Mouse (Mus musculus) intestine, embryonic 16.5 days (tissue): ENCODE results near the gene Kcnk18. TPM values are rescaled to one million over a fixed set of nuclear protein-coding genes. Genes with fewer than 3 reads are reported as not detected.

Experiments
- ATAC-seq: fragments of 200-750 bp; cut with Nextera tagmentation; 2 replicates; pipeline ENCODE4 v1.8.0; 2017; ENCODE audit warnings: moderate TSS enrichment, moderate library complexity
- H3K27ac ChIP-seq: fragments of 300-500 bp; sonication (generic); 2 replicates; pipeline ENCODE4 v1.5.1; 2014; ENCODE audit warnings: mild to moderate bottlenecking, low read length
- H3K27me3 ChIP-seq: fragments of 300-500 bp; sonication (generic); replicated peaks from 2 replicates; pipeline ENCODE4 v1.6.1; 2014; ENCODE audit warnings: low read length, control low read depth, mixed read lengths; ENCODE audit not compliant: control insufficient read depth, insufficient read depth
- H3K36me3 ChIP-seq: fragments of 300-500 bp; sonication (generic); 2 replicates; pipeline ENCODE4 v1.6.1; 2014; ENCODE audit warnings: low read length, control low read depth; ENCODE audit not compliant: control insufficient read depth, insufficient read depth
- H3K4me1 ChIP-seq: fragments of 300-500 bp; sonication (generic); 2 replicates; pipeline ENCODE4 v1.6.1; 2014; ENCODE audit warnings: low read length, control low read depth, mixed read lengths; ENCODE audit not compliant: control insufficient read depth, insufficient read depth
- H3K4me2 ChIP-seq: fragments of 300-500 bp; sonication (generic); 2 replicates; pipeline ENCODE4 v1.6.1; 2014; ENCODE audit warnings: low read depth, low read length, control low read depth
- H3K4me3 ChIP-seq: fragments of 300-500 bp; sonication (generic); 2 replicates; pipeline ENCODE4 v1.5.1; 2014; ENCODE audit warnings: mild to moderate bottlenecking, low read length
- H3K9ac ChIP-seq: fragments of 300-500 bp; sonication (generic); 2 replicates; pipeline ENCODE4 v1.6.1; 2014; ENCODE audit warnings: low read depth, low read length
- H3K9me3 ChIP-seq: fragments of 300-500 bp; sonication (generic); 2 replicates; pipeline ENCODE4 v1.6.1; 2016; ENCODE audit warnings: low read length, control low read depth; ENCODE audit not compliant: control insufficient read depth
- WGBS: fragments of 180-500 bp; shearing (Covaris S2); extraction: QIAGEN DNeasy Blood & Tissue Kit; methylation state at CpG from one replicate; pipeline ENCODE4 v1.1.7; 2014; 5-methylcytosine and 5-hydroxymethylcytosine counted together
- polyA plus RNA-seq: library from polyadenylated mRNA; unstranded; fragments of >200 nt; fragmentation: Nextera tagmentation; extraction: Ambion mirVana; gene quantifications from 2 replicates; pipeline ENCODE4 v1.2.1, GENCODE M21; 2015

The Kcnk18 gene
- polyA plus RNA-seq, 1 experiment from 2014 or later: not detected

DNA sequence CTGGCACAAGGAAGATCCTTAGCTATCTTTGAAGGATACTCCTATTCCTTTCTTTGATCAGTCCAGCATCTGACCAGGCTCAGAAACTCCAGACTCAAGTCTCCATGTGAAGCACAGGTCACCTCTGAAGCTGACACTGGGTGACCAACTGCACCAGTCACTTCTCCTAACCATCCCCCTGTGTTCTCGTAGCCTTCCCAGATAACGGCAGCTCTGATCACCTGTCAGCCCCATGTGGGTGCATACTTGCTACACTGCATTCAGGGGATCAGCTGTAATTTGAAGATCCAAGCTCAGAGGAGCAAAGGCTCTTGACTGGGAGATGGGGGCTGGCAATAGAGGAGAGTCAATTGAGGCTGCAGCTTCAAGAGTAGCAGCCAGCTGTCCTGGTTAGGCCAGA, 10.0 kb upstream of the Kcnk18 start:
- Histone ChIP-seq H3K4me3 (no peak overlapping the region), H3K4me1 (no peaks in the 10 kb centered on the region), H3K27ac (no peak overlapping the region), H3K9ac (no peak overlapping the region), H3K4me2 (no peak overlapping the region), H3K36me3 (no peaks in the 10 kb centered on the region), H3K27me3 (no peaks in the 10 kb centered on the region; the same call in 1 of the 2 replicates), H3K9me3 (no peaks in the 10 kb centered on the region)
- WGBS: 55% methylated on average over 2 of the region's 2 CpGs
- ATAC-seq: no peak

- Histone ChIP-seq H3K4me1 (no peaks in the 10 kb centered on the region), H3K4me3 (no peak overlapping the region), H3K9me3 (no peaks in the 10 kb centered on the region), H3K27me3 (peaks cover 2% of the 10 kb centered on the region; the same call in 1 of the 2 replicates), H3K27ac (no peak overlapping the region), H3K4me2 (no peak overlapping the region), H3K36me3 (no peaks in the 10 kb centered on the region), H3K9ac (no peak overlapping the region)
- 79% methylated on average over 3 of the region's 3 CpGs for WGBS
- no peak for ATAC-seq
Measured at GRCm38 (mm10) chr19:59216891-59217290, 2.1 kb upstream of the Kcnk18 start.

DNA sequence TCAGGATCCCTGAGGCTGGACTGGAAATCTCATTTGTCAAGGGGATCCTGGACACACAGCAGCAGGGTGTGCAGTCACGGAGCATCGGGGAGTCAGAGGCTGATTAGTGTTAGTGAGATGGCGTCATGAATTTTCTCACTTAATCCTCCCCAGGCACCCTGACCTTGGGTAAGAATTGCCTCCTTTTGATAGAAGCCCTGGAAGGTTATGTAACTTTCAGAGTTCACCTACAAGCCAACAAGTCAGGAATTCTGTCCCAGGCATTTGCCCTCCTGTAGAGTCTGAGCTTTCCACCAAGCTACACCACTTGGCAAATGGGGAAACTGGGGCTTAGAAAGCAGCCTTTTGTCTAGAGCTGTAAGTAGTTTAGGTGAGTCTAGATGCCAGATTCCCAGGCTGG, 2.1 kb downstream of the Kcnk18 start:
- no peak for ATAC-seq
- 57% methylated on average over 3 of the region's 3 CpGs for WGBS
- H3K36me3 ChIP-seq: no peaks in the 10 kb centered on the region

DNA sequence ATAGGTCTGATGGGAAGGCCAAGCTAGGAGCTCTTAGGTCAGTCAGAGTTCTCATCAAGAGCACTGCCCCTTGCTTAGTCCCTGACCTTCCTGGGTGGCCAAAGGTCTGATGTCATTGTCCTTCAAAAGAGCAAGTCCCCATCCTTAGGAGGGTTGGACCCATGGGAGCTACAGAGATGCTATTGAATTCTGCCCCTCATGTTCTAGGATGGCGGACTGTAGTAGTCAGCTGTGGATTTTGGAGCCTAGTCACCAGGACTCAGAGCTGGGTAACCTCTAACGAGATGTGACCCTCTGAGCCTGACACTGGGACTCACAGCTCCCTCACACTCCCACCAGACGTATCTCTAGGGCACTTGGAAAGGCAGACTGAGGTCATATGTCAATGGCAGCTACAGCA, 9.4 kb downstream of the Kcnk18 start:
- H3K4me3 ChIP-seq: no peak overlapping the region
- no peaks in the 10 kb centered on the region for H3K4me1 ChIP-seq
- no peak overlapping the region for H3K4me2 ChIP-seq
- H3K9ac ChIP-seq: no peak overlapping the region
- no peaks in the 10 kb centered on the region for H3K36me3 ChIP-seq
- no peak for ATAC-seq
- 62% methylated on average over 3 of the region's 3 CpGs for WGBS
- no peak overlapping the region for H3K27ac ChIP-seq
- H3K9me3 ChIP-seq: no peaks in the 10 kb centered on the region
- no peaks in the 10 kb centered on the region for H3K27me3 ChIP-seq

More for the DNA sequence above, 2.1 kb downstream of the Kcnk18 start:
- Histone ChIP-seq H3K4me2 (no peak overlapping the region), H3K9ac (no peak overlapping the region), H3K27me3 (no peaks in the 10 kb centered on the region), H3K27ac (no peak overlapping the region), H3K9me3 (no peaks in the 10 kb centered on the region), H3K4me3 (no peak overlapping the region), H3K4me1 (no peaks in the 10 kb centered on the region)

GRCm38 (mm10) chr19:59232786-59233185, 13.8 kb downstream of the Kcnk18 start:
- no peaks in the 10 kb centered on the region for H3K27me3 ChIP-seq
- no peak overlapping the region for H3K4me3 ChIP-seq
- ATAC-seq: no peak
- H3K27ac ChIP-seq: no peak overlapping the region
- H3K9me3 ChIP-seq: no peaks in the 10 kb centered on the region
- no peak overlapping the region for H3K4me2 ChIP-seq
- 71% methylated on average over 5 of the region's 5 CpGs for WGBS
- no peak overlapping the region for H3K9ac ChIP-seq
- H3K4me1 ChIP-seq: no peaks in the 10 kb centered on the region
- no peaks in the 10 kb centered on the region for H3K36me3 ChIP-seq

GRCm38 (mm10) chr19:59235001-59235400, 16.0 kb downstream of the Kcnk18 start:
- Histone ChIP-seq H3K4me1 (no peaks in the 10 kb centered on the region), H3K36me3 (no peaks in the 10 kb centered on the region), H3K4me2 (no peak overlapping the region), H3K4me3 (no peak overlapping the region), H3K27ac (no peak overlapping the region), H3K9me3 (no peaks in the 10 kb centered on the region), H3K27me3 (no peaks in the 10 kb centered on the region), H3K9ac (no peak overlapping the region)
- ATAC-seq: no peak
- WGBS: 85% methylated on average over 18 of the region's 18 CpGs

DNA sequence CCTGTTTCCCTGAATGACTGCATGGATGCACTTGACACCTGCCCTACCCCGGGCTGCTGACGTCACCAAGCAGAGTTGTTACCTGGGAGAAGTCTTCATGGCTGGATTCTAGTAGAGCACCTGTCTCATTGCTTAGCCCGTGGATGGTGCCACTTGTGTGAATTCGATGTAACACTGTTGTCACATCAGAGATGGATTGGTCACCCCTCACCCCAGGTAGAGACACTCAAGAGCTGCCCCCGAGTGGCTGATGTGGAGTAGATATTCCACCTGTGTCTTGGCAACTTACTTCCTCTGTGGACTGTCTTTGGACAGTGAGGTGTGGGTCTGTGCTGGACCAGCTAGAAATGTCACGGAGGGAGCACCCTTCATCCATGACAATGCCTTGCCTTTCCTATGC, 17.0 kb downstream of the Kcnk18 start:
- no peak for ATAC-seq
- Histone ChIP-seq H3K27me3 (no peaks in the 10 kb centered on the region), H3K36me3 (no peaks in the 10 kb centered on the region), H3K4me3 (no peak overlapping the region), H3K27ac (no peak overlapping the region), H3K9ac (no peak overlapping the region), H3K9me3 (no peaks in the 10 kb centered on the region), H3K4me1 (no peaks in the 10 kb centered on the region), H3K4me2 (no peak overlapping the region)
- WGBS: 77% methylated on average over 6 of the region's 6 CpGs

DNA sequence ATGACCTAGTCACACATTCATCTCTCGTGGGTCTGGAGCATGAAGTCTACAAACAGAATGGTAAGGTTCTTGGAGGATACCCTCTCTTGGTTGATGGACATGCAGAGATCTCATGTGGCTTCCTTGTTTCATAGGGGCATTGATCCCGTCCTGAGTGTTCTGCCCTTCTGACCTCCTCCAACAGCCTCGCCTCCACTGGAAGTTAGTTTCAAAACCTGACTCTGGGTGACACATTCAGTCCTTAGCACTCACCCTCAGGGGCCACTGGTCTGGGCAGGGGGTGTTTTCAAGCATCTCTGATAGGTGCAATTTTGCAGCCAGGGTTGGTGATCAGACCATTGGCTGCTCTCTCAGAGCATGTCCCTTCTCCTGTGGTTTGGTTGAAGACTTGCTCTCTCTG, 19.6 kb downstream of the Kcnk18 start:
- 79% methylated on average over 3 of the region's 3 CpGs for WGBS
- no peaks in the 10 kb centered on the region for H3K27me3 ChIP-seq
- no peak overlapping the region for H3K4me3 ChIP-seq
- ATAC-seq: no peak
- no peaks in the 10 kb centered on the region for H3K9me3 ChIP-seq
- no peak overlapping the region for H3K4me2 ChIP-seq
- no peak overlapping the region for H3K27ac ChIP-seq
- no peaks in the 10 kb centered on the region for H3K36me3 ChIP-seq
- H3K9ac ChIP-seq: no peak overlapping the region
- no peaks in the 10 kb centered on the region for H3K4me1 ChIP-seq

DNA sequence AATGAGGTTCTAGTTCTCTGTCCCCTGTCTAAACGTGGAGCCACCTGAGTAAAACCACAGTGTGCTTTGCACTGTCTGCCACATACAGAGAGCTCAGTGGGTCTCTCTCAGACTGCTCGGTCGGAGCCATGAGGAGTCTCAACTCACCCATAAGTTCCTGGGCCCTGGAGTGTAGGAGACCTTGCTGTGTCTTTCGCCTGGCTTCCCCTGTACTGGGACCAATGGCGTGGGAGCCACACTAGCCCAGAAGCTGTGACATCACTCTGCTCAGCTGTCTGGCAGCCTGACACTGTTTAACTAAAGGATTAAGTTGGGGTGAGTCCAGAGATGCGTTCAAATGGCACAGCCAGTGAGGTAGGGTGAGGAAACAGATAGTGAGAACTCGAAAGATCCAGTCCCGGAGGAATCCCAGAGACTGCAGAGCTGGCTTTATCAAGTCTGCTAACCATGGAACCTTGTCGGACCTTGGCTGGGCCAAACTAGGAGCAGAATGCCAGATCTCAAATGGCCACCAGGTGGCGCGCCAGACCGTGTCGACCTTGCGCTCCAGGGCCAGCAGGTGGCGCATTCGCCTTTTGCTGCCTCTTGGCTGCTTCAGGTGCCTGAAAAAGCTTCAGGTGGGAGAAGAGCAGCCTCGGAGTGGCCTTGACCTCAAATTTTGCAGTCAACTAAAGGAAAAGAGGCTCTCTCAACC, 20.3 kb downstream of the Kcnk18 start:
- peak; percentile 64 for ATAC-seq
- Histone ChIP-seq H3K9ac (no peak overlapping the region), H3K4me1 (no peaks in the 10 kb centered on the region), H3K9me3 (no peaks in the 10 kb centered on the region), H3K27me3 (no peaks in the 10 kb centered on the region), H3K27ac (no peak overlapping the region), H3K4me3 (no peak overlapping the region), H3K36me3 (no peaks in the 10 kb centered on the region), H3K4me2 (no peak overlapping the region)
- WGBS: 20% methylated on average over 17 of the region's 17 CpGs

GRCm38 (mm10) chr19:59241987-59242386, 23.0 kb downstream of the Kcnk18 start:
- no peak overlapping the region for H3K4me3 ChIP-seq
- H3K9ac ChIP-seq: no peak overlapping the region
- no peak for ATAC-seq
- H3K4me1 ChIP-seq: no peaks in the 10 kb centered on the region
- H3K4me2 ChIP-seq: no peak overlapping the region
- no peaks in the 10 kb centered on the region for H3K9me3 ChIP-seq
- no peaks in the 10 kb centered on the region for H3K36me3 ChIP-seq
- WGBS: 84% methylated on average over 4 of the region's 4 CpGs
- H3K27me3 ChIP-seq: no peaks in the 10 kb centered on the region
- no peak overlapping the region for H3K27ac ChIP-seq
